Mouse (Mus musculus): ENCODE results near the gene Pcyt2. TPM values are rescaled to one million over a fixed set of nuclear protein-coding genes. Genes with fewer than 3 reads are reported as not detected.

Pcyt2 gene
- polyA plus RNA-seq, 1 experiment from 2014 or later, result 126 TPM

DNA sequence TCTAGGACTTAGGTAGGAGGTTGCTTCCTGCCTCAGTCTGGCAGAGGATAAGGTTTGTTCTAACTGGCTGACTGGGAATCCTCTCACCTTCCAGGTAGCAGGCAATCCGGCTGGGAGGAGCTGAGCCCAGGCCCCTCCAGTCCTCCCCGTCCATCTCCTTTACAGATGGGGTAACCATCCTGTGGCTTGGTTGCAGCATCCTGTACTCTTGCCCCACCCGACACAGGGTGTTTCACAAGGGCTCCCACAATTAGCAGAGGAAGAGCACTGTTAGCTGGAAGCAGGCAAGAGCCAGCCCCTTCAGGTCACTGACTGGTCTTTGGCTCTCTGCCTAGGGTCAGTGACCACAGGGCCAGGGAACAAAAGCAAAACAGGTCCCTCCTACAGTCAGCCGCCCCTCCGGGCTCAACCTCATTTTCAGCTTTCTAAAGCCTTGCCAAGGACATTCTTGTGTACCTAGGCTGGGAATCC, 12.7 kb upstream of the Pcyt2 start:
- peaks cover 22% of the 10 kb centered on the region for H3K4me1 ChIP-seq (replicated peaks; ENCODE audit: control insufficient read depth, insufficient read depth, low read length)
- peaks cover 5% of the 10 kb centered on the region; the same call in 1 of the 2 replicates for H3K36me3 ChIP-seq (ENCODE audit: control insufficient read depth, insufficient read depth, low read length)
- H3K4me2 ChIP-seq (ENCODE audit: low read depth, low read length, severe bottlenecking), result no peak overlapping the region
- H3K4me3 ChIP-seq (ENCODE audit: low read depth, low read length), result no peak overlapping the region
- H3K27ac ChIP-seq (ENCODE audit: low read depth, low read length), result peak overlapping the region; percentile 4; the same call in 1 of the 2 replicates
- H3K9ac ChIP-seq (ENCODE audit: low read length), result peak overlapping the region; percentile 29; the same call in 1 of the 2 replicates
- DNase-seq (ENCODE audit: low spot score), result peak; percentile 50
- H3K9me3 ChIP-seq (ENCODE audit: control insufficient read depth, low read length), result no peaks in the 10 kb centered on the region
- no peaks in the 10 kb centered on the region; the same call in 1 of the 2 replicates for H3K27me3 ChIP-seq (ENCODE audit: control insufficient read depth, insufficient read depth, low read length)
- 29% methylated on average over 5 of the region's 5 CpGs for WGBS
- no peak for ATAC-seq (replicated peaks; ENCODE audit: low FRiP score)

DNA sequence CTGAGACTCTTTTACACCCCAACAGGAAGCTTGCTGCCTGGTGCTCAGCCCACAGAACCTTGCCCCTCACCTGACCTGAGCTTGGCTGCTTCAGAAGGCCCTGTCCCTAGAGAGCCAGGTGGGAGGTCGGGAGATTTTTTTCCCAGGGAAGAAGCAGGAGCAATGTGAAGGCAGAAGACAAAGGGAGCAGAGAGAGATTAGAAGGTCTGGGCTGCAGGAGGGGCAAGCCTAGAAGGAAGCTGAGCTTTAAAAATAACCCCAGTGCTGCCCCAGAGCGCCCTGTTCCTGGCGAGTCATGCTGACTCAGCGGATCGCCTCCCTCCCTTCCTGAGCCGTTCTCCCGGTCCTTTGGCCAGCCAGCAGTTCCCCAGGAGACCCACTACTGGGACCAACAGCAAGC, 12.2 kb upstream of the Pcyt2 start:
- no peak overlapping the region for H3K4me2 ChIP-seq (ENCODE audit: low read depth, low read length, severe bottlenecking)
- H3K4me3 ChIP-seq (ENCODE audit: low read depth, low read length), result no peak overlapping the region
- DNase-seq (ENCODE audit: low spot score) (no peak), ATAC-seq (replicated peaks; ENCODE audit: low FRiP score) (no peak)
- no peaks in the 10 kb centered on the region for H3K9me3 ChIP-seq (ENCODE audit: control insufficient read depth, low read length)
- no peaks in the 10 kb centered on the region; the same call in 1 of the 2 replicates for H3K27me3 ChIP-seq (ENCODE audit: control insufficient read depth, insufficient read depth, low read length)
- H3K27ac ChIP-seq (ENCODE audit: low read depth, low read length), result no peak overlapping the region
- peaks cover 5% of the 10 kb centered on the region; the same call in 1 of the 2 replicates for H3K36me3 ChIP-seq (ENCODE audit: control insufficient read depth, insufficient read depth, low read length)
- WGBS, result 22% methylated on average over 7 of the region's 7 CpGs
- H3K4me1 ChIP-seq (replicated peaks; ENCODE audit: control insufficient read depth, insufficient read depth, low read length), result peaks cover 22% of the 10 kb centered on the region
- 0 out of 2 replicates have a peak overlapping the region, but pooled peaks have one; percentile 29 for H3K9ac ChIP-seq (ENCODE audit: low read length)

DNA sequence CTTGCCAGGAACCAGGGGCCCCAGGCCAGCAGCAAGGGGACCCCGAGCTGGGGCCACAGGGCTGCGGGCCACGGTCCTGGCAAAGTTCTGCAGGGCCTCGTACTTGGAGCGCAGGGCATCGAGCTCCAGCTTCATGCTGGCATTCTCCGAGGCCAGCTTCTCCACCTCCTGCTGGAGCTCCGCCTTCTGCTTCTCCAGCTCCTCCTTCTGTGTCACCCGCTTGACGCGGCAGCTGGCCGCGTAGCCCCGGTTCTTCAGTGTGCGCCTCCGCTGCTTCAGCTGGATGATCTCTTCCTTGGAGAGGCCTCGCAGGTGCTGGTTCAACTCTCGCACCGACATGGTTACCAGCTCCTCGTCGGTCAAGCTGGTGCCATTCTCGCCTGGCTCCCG, 11.6 kb upstream of the Pcyt2 start:
- no peak overlapping the region for H3K4me3 ChIP-seq (ENCODE audit: low read depth, low read length)
- 79% methylated on average over 23 of the region's 23 CpGs for WGBS

DNA sequence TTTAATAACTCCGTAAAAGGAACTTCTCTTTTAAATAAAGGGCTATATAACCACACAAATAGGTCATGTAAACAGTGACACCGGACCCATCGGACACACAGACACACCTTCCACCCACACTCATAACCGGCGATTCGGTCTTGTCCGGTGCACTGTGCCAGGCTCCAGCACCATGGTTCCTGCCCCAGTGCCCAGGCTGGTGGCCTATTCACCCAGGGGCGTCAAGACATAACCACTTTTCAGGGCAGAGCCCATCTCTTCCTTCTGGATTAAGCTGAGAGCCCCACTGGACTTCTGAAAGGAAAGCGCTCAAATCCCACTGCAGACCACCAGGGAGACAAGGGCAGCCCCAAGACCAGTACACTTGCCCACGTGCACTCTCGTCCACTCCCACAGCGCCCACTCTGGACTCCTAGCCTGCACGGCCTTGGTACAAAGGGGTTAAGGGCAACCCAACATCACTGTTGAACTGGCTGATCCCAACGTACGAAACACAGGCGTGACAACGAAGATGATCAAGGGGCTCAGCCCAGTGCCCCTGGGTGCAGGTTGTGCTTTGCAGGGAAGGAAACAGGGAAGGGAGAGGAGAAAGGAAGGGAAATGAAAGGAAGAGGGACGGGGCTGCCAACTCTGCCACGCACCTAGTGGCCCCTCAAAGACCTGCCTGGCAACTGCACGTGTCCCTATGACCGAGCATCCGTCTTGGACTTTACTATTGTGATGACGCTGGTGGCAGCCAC, 11.0 kb upstream of the Pcyt2 start:
- no peak for DNase-seq (ENCODE audit: low spot score)
- Histone ChIP-seq H3K4me2 (ENCODE audit: low read depth, low read length, severe bottlenecking) (no peak overlapping the region), H3K4me1 (replicated peaks; ENCODE audit: control insufficient read depth, insufficient read depth, low read length) (peaks cover 19% of the 10 kb centered on the region), H3K9me3 (ENCODE audit: control insufficient read depth, low read length) (no peaks in the 10 kb centered on the region), H3K4me3 (ENCODE audit: low read depth, low read length) (no peak overlapping the region), H3K9ac (ENCODE audit: low read length) (no peak overlapping the region), H3K27me3 (ENCODE audit: control insufficient read depth, insufficient read depth, low read length) (no peaks in the 10 kb centered on the region; the same call in 1 of the 2 replicates), H3K36me3 (ENCODE audit: control insufficient read depth, insufficient read depth, low read length) (peaks cover 5% of the 10 kb centered on the region; the same call in 1 of the 2 replicates), H3K27ac (ENCODE audit: low read depth, low read length) (no peak overlapping the region)
- 96% methylated on average over 23 of the region's 23 CpGs for WGBS
- no peak for ATAC-seq (replicated peaks; ENCODE audit: low FRiP score)

More for the DNA sequence above, 11.6 kb upstream of the Pcyt2 start:
- Histone ChIP-seq H3K27me3 (ENCODE audit: control insufficient read depth, insufficient read depth, low read length) (no peaks in the 10 kb centered on the region; the same call in 1 of the 2 replicates), H3K4me1 (replicated peaks; ENCODE audit: control insufficient read depth, insufficient read depth, low read length) (peaks cover 22% of the 10 kb centered on the region), H3K9ac (ENCODE audit: low read length) (no peak overlapping the region), H3K9me3 (ENCODE audit: control insufficient read depth, low read length) (no peaks in the 10 kb centered on the region), H3K36me3 (ENCODE audit: control insufficient read depth, insufficient read depth, low read length) (peaks cover 5% of the 10 kb centered on the region; the same call in 1 of the 2 replicates), H3K27ac (ENCODE audit: low read depth, low read length) (no peak overlapping the region), H3K4me2 (ENCODE audit: low read depth, low read length, severe bottlenecking) (no peak overlapping the region)
- ATAC-seq (replicated peaks; ENCODE audit: low FRiP score) (no peak), DNase-seq (ENCODE audit: low spot score) (peak; percentile 55)

DNA sequence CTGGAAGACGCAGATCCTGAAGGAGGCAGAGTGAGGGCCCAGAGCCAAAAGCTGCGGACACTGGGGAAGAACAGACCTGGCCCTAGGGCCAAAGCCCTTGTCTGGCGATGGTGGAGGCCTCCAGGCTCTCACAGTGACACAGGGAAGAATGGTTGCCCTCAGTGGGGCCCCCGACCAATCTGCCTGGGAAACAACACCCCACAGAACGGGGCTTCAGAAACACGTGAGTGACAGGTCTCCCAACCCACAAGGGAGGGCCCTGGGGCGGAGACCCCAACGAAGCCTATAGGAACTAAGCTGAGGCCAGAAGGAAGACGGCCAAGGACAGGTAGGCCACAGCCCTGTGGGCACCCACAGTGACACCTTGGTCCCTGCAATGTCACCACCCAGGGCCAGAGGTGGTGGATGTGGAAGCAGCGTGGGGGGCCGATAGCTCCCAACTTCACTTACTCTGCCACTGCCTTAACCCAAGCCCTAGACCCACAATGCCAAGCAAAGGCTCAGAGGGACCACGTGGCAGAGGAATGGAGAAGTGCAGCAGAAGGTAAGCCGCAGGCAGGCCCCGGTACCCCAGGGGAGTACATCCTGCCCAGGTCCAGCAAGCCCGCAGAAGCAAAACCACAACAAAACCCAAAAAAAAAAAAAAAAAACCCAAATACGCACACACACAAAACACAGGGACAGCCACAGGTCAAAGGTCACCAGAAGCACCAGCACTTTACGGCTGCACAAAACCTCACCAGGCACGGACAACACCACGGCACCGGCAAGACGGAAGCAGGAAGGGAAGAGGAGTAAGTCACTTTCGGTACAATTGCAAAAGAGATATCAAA, 9.9 kb upstream of the Pcyt2 start:
- ATAC-seq (replicated peaks; ENCODE audit: low FRiP score), result no peak
- H3K4me3 ChIP-seq (ENCODE audit: low read depth, low read length), result no peak overlapping the region
- 84% methylated on average over 22 of the region's 22 CpGs for WGBS
- no peak overlapping the region for H3K4me2 ChIP-seq (ENCODE audit: low read depth, low read length, severe bottlenecking)
- H3K9ac ChIP-seq (ENCODE audit: low read length), result no peak overlapping the region
- H3K36me3 ChIP-seq (ENCODE audit: control insufficient read depth, insufficient read depth, low read length), result peaks cover 5% of the 10 kb centered on the region; the same call in 1 of the 2 replicates
- no peaks in the 10 kb centered on the region; the same call in 1 of the 2 replicates for H3K27me3 ChIP-seq (ENCODE audit: control insufficient read depth, insufficient read depth, low read length)
- H3K4me1 ChIP-seq (replicated peaks; ENCODE audit: control insufficient read depth, insufficient read depth, low read length), result peaks cover 18% of the 10 kb centered on the region
- H3K27ac ChIP-seq (ENCODE audit: low read depth, low read length), result no peak overlapping the region
- DNase-seq (ENCODE audit: low spot score), result no peak
- H3K9me3 ChIP-seq (ENCODE audit: control insufficient read depth, low read length), result no peaks in the 10 kb centered on the region

DNA sequence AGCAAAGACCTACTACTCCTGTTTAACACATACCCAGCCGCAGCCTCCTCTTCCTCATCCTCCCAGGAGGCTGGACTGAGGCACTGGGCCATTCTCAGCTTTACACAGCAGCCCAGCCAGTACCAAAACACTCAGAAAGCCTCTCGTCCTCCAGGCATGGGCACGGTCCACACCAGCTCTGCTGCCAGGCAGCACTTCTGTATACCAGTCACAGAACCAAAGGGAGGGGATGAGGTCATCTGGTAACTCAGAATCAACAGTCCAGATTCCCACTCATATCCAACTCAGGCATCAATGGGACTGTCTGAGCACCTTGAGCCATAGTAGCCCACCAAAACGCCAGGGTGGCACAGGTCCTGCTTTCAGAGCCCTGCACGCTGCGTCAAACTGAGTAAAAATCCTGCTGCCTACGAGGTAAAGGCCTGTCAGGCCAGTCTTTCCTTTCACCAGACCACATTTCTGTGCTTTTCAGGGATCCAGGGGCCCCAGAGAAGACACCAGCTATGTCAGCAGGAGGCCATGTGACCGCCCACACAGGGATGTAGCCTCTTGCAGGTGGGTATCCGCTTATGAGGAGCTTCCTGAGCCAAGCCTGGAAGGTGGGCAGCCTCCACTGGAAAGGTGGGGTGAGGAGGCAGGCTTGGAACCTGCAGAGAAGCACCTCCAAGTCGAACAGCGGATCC, 9.2 kb upstream of the Pcyt2 start:
- Histone ChIP-seq H3K9me3 (ENCODE audit: control insufficient read depth, low read length) (no peaks in the 10 kb centered on the region), H3K4me3 (ENCODE audit: low read depth, low read length) (no peak overlapping the region), H3K36me3 (ENCODE audit: control insufficient read depth, insufficient read depth, low read length) (peaks cover 5% of the 10 kb centered on the region; the same call in 1 of the 2 replicates), H3K9ac (ENCODE audit: low read length) (no peak overlapping the region), H3K27me3 (ENCODE audit: control insufficient read depth, insufficient read depth, low read length) (no peaks in the 10 kb centered on the region; the same call in 1 of the 2 replicates), H3K27ac (ENCODE audit: low read depth, low read length) (no peak overlapping the region), H3K4me2 (ENCODE audit: low read depth, low read length, severe bottlenecking) (no peak overlapping the region), H3K4me1 (replicated peaks; ENCODE audit: control insufficient read depth, insufficient read depth, low read length) (peaks cover 14% of the 10 kb centered on the region)
- DNase-seq (ENCODE audit: low spot score) (no peak), ATAC-seq (replicated peaks; ENCODE audit: low FRiP score) (no peak)
- WGBS, result 89% methylated on average over 11 of the region's 11 CpGs

DNA sequence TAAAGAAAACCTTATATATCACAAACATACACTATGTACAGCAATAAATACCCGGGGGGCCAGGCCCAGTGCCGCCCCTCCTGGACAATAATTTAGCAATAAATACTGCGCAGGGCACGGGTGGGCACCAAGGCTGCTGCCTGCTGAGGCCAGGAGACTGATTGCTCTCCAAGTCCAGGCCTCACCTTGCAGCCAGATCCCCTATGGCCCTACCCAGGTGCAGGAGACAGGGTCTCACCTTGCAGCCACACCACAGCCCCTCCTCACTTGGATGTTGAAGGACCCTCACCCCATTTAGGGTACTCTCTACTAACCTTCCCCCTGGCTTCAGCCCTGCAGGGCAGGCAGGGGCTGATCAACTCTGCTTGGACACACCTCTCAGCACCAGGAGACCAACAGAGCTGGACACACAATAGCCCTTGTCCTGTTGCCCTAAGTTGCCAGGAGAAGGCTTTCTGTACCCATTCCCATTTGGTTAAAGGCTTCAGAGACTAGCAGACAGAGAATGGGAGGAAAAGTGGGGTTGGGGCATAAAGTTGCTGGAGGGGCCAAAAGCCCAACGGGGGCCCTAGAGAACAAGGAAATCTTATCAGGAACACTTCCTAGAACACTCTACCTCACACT, 7.5 kb upstream of the Pcyt2 start, which contains the start of gene Sirt7:
TSS of gene Sirt7 (minus strand) at position 89 of the 624 bp plus-strand sequence.
- Histone ChIP-seq H3K4me2 (ENCODE audit: low read depth, low read length, severe bottlenecking) (peak within 1 kb of the TSS; percentile 94), H3K4me3 (ENCODE audit: low read depth, low read length) (peak within 1 kb of the TSS; percentile 97), H3K27ac (ENCODE audit: low read depth, low read length) (peak within 1 kb of the TSS; percentile 63), H3K27me3 (ENCODE audit: control insufficient read depth, insufficient read depth, low read length) (no peaks in the 10 kb centered on the region), H3K9ac (ENCODE audit: low read length) (peak within 1 kb of the TSS; percentile 74), H3K36me3 (ENCODE audit: control insufficient read depth, insufficient read depth, low read length) (peaks cover 8% of the 10 kb centered on the region; the same call in 1 of the 2 replicates), H3K4me1 (replicated peaks; ENCODE audit: control insufficient read depth, insufficient read depth, low read length) (peaks cover 4% of the 10 kb centered on the region), H3K9me3 (ENCODE audit: control insufficient read depth, low read length) (no peaks in the 10 kb centered on the region)
- 26% methylated on average over 5 of the region's 5 CpGs for WGBS
- DNase-seq (ENCODE audit: low spot score), result peak; percentile 50
- peak; percentile 55 for ATAC-seq (replicated peaks; ENCODE audit: low FRiP score)
